Mouse (Mus musculus): ENCODE results near the gene Slc9a3r1. TPM values are rescaled to one million over a fixed set of nuclear protein-coding genes. Genes with fewer than 3 reads are reported as not detected.

The Slc9a3r1 gene
- total and polyA plus RNA-seq, 2 experiments from 2014 or later = 53.3 to 65.4 TPM

DNA sequence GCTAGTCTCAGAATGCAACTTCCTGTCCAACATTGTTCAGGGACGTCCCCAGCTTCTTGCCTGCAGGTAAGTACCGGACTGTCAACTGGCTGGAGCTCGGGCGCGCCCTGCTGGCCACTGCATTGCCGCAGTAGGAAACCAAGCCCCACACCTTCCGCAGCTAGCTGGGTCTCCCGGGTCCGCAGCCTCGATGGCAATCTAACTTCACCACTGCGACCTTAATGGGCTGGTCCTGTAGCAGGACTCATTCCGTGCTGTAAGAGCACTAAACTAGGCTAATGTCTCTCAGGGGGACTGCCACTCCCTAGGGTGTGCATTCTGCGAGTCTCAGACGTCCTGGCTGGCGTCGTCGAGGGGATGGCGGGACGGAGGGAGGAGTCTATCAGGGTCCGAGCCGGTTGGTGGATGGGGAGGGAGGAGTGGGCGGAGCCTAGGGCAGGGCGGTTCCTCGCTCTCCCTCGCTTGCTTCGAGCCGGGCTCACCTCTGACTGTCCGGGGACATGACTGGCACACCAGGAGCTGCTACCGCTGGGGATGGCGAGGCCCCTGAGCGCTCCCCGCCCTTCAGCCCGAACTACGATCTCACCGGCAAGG lies 9.3 kb upstream of the Slc9a3r1 start:
- no peaks in the 10 kb centered on the region for H3K36me3 ChIP-seq (ENCODE audit: insufficient read depth, low read length)
- ATAC-seq (ENCODE audit: low FRiP score) = no peak
- no peak overlapping the region for H3K27ac ChIP-seq (ENCODE audit: low read depth, low read length)
- peak; percentile 85 for TF ChIP-seq CTCF (IDR thresholded peaks at IDR 0.05)
- peak overlapping the region; percentile 24; the same call in 1 of the 2 replicates for H3K4me3 ChIP-seq (ENCODE audit: low read depth, low read length)
- H3K4me2 ChIP-seq (ENCODE audit: low read depth, low read length, poor library complexity, severe bottlenecking) = peak overlapping the region; percentile 21; the same call in 1 of the 2 replicates
- H3K9ac ChIP-seq (replicated peaks; ENCODE audit: low read length, poor library complexity, severe bottlenecking) = no peak overlapping the region
- H3K9me3 ChIP-seq (ENCODE audit: low read length) = 0 out of 2 replicates have a peak, but pooled peaks cover 5% of the 10 kb centered on the region
- peaks cover 29% of the 10 kb centered on the region for H3K27me3 ChIP-seq (ENCODE audit: insufficient read depth, low read length)
- under 1% methylated on average over 34 of the region's 35 CpGs for WGBS
- peak; percentile 63 for DNase-seq (ENCODE audit: low spot score)
- H3K4me1 ChIP-seq (ENCODE audit: insufficient read depth, low read length) = no peaks in the 10 kb centered on the region

- no peak for TF ChIP-seq CTCF (IDR thresholded peaks at IDR 0.05)
- no peak overlapping the region for H3K4me2 ChIP-seq (ENCODE audit: low read depth, low read length, poor library complexity, severe bottlenecking)
- WGBS = 22% methylated on average over 5 of the region's 5 CpGs
- ATAC-seq (ENCODE audit: low FRiP score) (no peak), DNase-seq (ENCODE audit: low spot score) (no peak)
- no peak overlapping the region for H3K9ac ChIP-seq (replicated peaks; ENCODE audit: low read length, poor library complexity, severe bottlenecking)
- no peak overlapping the region for H3K27ac ChIP-seq (ENCODE audit: low read depth, low read length)
- H3K36me3 ChIP-seq (ENCODE audit: insufficient read depth, low read length) = no peaks in the 10 kb centered on the region
- H3K4me1 ChIP-seq (ENCODE audit: insufficient read depth, low read length) = no peaks in the 10 kb centered on the region
- no peaks in the 10 kb centered on the region for H3K9me3 ChIP-seq (ENCODE audit: low read length)
- H3K27me3 ChIP-seq (ENCODE audit: insufficient read depth, low read length) = peaks cover 29% of the 10 kb centered on the region
- H3K4me3 ChIP-seq (ENCODE audit: low read depth, low read length) = no peak overlapping the region
Observed at GRCm38 (mm10) chr11:115155053-115155634, 8.0 kb upstream of the Slc9a3r1 start.

GRCm38 (mm10) chr11:115157933-115158719 lies 5.0 kb upstream of the Slc9a3r1 start:
- Histone ChIP-seq H3K4me3 (ENCODE audit: low read depth, low read length) (no peak overlapping the region), H3K9me3 (ENCODE audit: low read length) (no peaks in the 10 kb centered on the region), H3K36me3 (ENCODE audit: insufficient read depth, low read length) (no peaks in the 10 kb centered on the region), H3K4me2 (ENCODE audit: low read depth, low read length, poor library complexity, severe bottlenecking) (no peak overlapping the region), H3K27me3 (ENCODE audit: insufficient read depth, low read length) (peaks cover 41% of the 10 kb centered on the region), H3K4me1 (ENCODE audit: insufficient read depth, low read length) (peaks cover 2% of the 10 kb centered on the region; the same call in 1 of the 2 replicates), H3K27ac (ENCODE audit: low read depth, low read length) (no peak overlapping the region), H3K9ac (replicated peaks; ENCODE audit: low read length, poor library complexity, severe bottlenecking) (no peak overlapping the region)
- no peak for ATAC-seq (ENCODE audit: low FRiP score)
- no peak for DNase-seq (ENCODE audit: low spot score)
- no peak for TF ChIP-seq CTCF (IDR thresholded peaks at IDR 0.05)
- WGBS = 36% methylated on average over 12 of the region's 12 CpGs

- ATAC-seq (ENCODE audit: low FRiP score) = no peak
- Histone ChIP-seq H3K9me3 (ENCODE audit: low read length) (no peaks in the 10 kb centered on the region), H3K9ac (replicated peaks; ENCODE audit: low read length, poor library complexity, severe bottlenecking) (no peak overlapping the region), H3K4me2 (ENCODE audit: low read depth, low read length, poor library complexity, severe bottlenecking) (no peak overlapping the region), H3K36me3 (ENCODE audit: insufficient read depth, low read length) (no peaks in the 10 kb centered on the region), H3K4me1 (ENCODE audit: insufficient read depth, low read length) (peaks cover 4% of the 10 kb centered on the region; the same call in 1 of the 2 replicates), H3K4me3 (ENCODE audit: low read depth, low read length) (no peak overlapping the region), H3K27me3 (ENCODE audit: insufficient read depth, low read length) (peaks cover 34% of the 10 kb centered on the region), H3K27ac (ENCODE audit: low read depth, low read length) (no peak overlapping the region)
- DNase-seq (ENCODE audit: low spot score) = peak; percentile 28
- TF ChIP-seq CTCF (IDR thresholded peaks at IDR 0.05) = peak; percentile 74
- WGBS = 51% methylated on average over 11 of the region's 11 CpGs
Observed at GRCm38 (mm10) chr11:115160016-115160797, 2.9 kb upstream of the Slc9a3r1 start.

GRCm38 (mm10) chr11:115160883-115161577 lies 2.1 kb upstream of the Slc9a3r1 start:
- Histone ChIP-seq H3K27me3 (ENCODE audit: insufficient read depth, low read length) (peaks cover 31% of the 10 kb centered on the region), H3K4me2 (ENCODE audit: low read depth, low read length, poor library complexity, severe bottlenecking) (no peak overlapping the region), H3K4me3 (ENCODE audit: low read depth, low read length) (no peak overlapping the region), H3K36me3 (ENCODE audit: insufficient read depth, low read length) (no peaks in the 10 kb centered on the region), H3K27ac (ENCODE audit: low read depth, low read length) (no peak overlapping the region), H3K9ac (replicated peaks; ENCODE audit: low read length, poor library complexity, severe bottlenecking) (no peak overlapping the region), H3K9me3 (ENCODE audit: low read length) (no peaks in the 10 kb centered on the region), H3K4me1 (ENCODE audit: insufficient read depth, low read length) (peaks cover 4% of the 10 kb centered on the region; the same call in 1 of the 2 replicates)
- peak; percentile 71 for DNase-seq (ENCODE audit: low spot score)
- peak; percentile 78 for TF ChIP-seq CTCF (IDR thresholded peaks at IDR 0.05)
- 30% methylated on average over 10 of the region's 10 CpGs for WGBS
- no peak for ATAC-seq (ENCODE audit: low FRiP score)

Data from midbrain, postnatal 0 days (tissue).